Mouse (Mus musculus) spleen, adult 18-20 months (tissue): ENCODE results near the gene Gorab.

ENCODE experiments used
- DNase-seq, 2 experiments: peaks; one replicate each; pipeline ENCODE4 v3.0.0; 2022; ENCODE audit warnings: mixed read lengths in 2 of 2

Gorab gene

DNA sequence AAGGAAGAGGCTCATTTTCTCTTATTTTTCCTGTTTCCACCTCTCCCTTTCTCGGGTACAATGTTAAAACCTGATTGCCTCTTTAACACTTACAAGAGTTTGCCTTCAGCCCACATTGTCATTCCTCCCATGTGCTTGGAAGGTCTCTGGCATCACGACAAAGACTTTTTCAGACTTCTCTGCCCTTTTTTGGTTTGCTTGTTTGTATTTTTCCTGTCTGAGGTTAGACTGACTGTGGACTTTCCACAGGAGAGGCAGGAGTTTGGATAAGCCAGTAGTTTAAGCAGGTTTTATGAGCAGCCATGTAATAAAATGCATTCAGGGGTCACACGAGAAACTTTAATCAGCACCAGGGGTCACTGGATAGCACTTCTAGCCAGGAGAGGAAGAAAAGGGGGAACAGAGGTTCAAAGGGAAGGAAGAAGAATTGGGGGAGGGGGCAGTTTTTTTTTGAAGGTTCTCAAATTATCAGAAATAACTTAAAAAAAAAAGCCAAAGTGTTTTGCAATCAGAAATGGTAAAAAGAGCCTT lies 47.8 kb downstream of the Gorab start:
- DNase-seq: no peak

DNA sequence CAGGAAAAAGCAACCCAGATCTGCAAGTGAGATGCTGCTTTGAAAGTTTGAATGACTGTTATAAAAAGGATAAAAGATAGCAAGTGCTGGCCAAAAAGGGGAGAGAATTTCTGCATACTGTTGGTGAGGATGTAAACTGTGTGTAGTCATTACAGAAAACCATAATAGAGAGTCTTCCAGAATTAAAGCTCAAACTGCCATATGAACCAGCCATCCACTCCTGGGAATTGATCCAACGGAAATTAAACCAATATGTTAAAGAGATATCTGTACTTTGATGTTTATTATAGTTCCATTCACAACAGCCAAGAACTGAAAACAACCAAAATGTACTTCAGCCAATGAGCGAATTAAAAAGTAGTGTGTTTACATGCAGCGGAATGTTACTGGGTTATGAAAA lies 52.5 kb downstream of the Gorab start:
- DNase-seq: no peak

DNA sequence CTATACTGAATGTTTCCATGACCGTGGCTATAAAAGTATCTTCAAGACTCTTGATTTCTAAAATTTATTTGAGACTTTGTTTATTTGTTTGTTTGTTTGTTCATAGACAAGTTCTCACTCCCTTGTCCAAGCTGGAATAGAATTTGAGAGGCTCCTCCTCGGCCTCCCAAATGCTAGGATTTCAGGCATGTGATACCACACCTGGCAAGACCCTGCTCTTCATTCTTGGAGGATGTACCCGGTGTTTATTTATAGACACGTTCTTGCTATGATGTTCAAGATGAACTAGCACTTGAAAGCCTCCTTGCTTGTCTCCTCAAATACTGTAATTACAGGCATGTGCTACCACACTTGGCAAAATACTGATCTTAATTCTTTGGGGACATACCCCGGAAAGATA lies 57.9 kb downstream of the Gorab start:
- no peak for DNase-seq

DNA sequence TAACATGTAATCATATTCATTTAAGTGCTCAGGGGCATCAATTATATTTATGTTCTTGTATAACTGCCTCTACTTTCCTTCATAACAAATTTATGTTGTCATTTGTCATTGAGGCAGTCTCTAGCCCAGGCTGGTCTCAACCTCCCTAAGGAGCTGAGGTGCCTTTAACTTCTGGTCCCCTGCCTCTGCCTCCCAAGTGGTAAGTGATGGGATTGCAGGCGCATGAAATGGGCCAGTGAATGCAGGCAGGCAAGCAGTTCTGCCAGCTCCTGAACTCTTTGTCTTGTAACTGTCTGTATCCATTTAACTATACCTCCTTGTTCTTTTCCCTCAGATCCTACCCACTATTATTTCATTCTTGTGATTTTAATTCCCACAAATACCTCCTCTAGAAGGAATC lies 58.5 kb downstream of the Gorab start:
- no peak for DNase-seq

DNA sequence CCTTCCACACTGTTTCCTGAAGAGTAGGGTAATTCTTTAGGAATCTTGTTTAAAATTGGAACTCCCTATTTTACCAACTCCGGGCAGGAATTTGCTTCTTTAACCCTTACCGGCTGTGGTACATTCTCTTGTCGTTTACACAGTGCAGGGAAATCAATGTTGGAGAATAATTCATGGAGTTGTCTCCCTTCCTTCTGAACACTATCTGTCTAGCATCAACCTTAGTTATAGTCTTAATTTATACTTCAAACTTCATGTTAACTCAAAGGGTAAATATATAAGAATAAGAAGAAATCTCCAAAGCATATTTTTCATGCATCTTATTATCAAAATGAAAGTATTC lies 64.3 kb downstream of the Gorab start:
- no peak for DNase-seq

DNA sequence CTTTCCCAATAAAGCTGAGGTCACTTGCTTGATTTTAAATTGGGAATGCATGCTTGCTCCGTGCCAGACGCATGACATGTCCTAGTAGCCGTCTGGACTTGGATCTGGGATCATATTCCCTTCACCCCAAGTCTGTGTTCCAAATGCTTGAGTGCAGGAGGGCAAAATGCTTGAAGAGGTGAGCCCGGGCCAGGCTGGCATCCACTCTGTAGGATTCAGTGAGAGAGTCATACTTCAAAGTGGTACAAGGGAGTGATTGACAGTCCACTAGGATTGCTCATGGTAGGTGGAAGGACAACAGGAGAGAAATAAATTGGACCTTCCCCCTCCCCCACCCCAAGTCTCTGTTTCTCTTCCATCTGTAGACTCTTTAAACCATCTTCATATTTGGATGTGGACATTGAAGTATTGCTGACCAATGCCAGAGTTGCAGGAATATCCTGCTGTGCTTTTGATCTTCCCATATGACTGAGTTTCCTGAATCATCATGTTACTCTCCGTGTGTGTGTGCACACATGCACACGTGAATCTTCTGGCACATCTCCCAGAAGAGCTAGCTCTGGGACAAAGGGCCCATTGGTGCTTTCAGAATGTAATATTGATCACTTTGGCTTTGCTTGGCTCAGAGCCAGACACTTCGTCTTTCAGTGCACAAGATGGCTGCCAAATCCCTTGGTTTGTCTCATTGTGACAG lies 64.8 kb downstream of the Gorab start:
- no peak for DNase-seq

DNA sequence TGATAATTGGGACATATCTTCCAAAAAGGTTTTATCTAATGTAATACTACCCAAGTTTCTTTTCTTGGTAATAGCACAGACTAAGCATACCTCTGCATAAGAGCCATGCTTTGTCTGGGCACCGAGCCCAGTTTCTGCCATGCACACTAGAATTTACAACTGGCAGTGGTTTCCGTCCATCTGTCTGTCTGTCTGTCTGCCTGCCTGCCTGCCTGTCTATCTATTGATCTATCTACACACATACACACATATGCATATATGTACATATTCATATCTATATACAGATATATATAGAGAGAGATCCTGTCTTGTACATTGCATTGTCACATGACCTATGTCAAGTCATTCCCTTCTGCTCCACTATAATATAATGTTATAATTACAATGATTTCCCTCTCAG lies 65.6 kb downstream of the Gorab start:
- no peak for DNase-seq
